Mouse (Mus musculus) cerebellum, adult 2 months (tissue): Measurements from ENCODE around the gene Cdc25b.

Source experiments
- CTCF ChIP-seq: fragments of 200-500 bp; IDR thresholded peaks from 2 replicates; pipeline ENCODE4 v1.5.1; 2011; ENCODE audit warnings: low read depth, mild to moderate bottlenecking, control low read depth, low read length, moderate library complexity, borderline replicate concordance; ENCODE audit not compliant: insufficient read depth
- POLR2A ChIP-seq: fragments of 200-500 bp; IDR thresholded peaks from 2 replicates; pipeline ENCODE4 v1.6.1; 2011; ENCODE audit warnings: low read length, control low read depth, borderline replicate concordance; ENCODE audit not compliant: insufficient read depth

DNA sequence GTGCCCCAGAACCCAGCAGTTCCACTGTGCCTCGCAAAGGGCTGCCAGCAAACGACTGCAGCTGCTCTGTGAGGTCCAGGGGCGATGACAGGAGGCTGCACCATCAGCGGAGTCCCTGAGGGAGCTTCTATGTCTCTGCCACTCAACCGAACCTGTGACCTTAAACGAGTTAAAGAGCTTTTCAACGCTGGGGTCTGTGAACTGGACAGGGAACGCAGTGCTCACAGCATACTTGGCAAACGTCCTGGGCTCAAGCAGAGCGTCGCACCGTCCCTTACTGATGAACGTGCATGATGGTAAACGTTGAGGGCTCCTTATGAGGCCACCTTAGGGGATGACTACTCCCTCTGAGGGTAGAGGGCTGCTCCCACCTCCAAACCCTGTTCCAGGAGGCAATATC is 406 bp upstream of the Cdc25b start:
- TF ChIP-seq POLR2A = no peak
- no peak for TF ChIP-seq CTCF
